Mouse (Mus musculus) liver, embryonic 14.5 days (tissue): ENCODE data around the gene Wwc1.

Source experiments
- CTCF ChIP-seq: IDR thresholded peaks from 2 replicates; pipeline ENCODE4 v1.5.1; 2016; ENCODE audit warnings: antibody characterized with exemption, low read depth, control low read depth
- EP300 ChIP-seq: IDR thresholded peaks from 2 replicates; pipeline ENCODE4 v1.6.1; 2016; ENCODE audit warnings: antibody characterized with exemption, low read depth

GRCm38 (mm10) chr11:35948457-35948881 lies 31.9 kb downstream of the Wwc1 start:
- TF ChIP-seq CTCF (no peak), EP300 (no peak)
